Mouse (Mus musculus): ENCODE data around the gene Nek5. TPM values are rescaled to one million over a fixed set of nuclear protein-coding genes. Genes with fewer than 3 reads are reported as not detected.
"Not testable (repeated sequence)": the region's sequence is repeated elsewhere in the genome, so short reads cannot be mapped to it uniquely, and the experiment has no call there.

Gene Nek5
- polyA plus RNA-seq, 1 experiment from 2014 or later = 0.19 TPM

DNA sequence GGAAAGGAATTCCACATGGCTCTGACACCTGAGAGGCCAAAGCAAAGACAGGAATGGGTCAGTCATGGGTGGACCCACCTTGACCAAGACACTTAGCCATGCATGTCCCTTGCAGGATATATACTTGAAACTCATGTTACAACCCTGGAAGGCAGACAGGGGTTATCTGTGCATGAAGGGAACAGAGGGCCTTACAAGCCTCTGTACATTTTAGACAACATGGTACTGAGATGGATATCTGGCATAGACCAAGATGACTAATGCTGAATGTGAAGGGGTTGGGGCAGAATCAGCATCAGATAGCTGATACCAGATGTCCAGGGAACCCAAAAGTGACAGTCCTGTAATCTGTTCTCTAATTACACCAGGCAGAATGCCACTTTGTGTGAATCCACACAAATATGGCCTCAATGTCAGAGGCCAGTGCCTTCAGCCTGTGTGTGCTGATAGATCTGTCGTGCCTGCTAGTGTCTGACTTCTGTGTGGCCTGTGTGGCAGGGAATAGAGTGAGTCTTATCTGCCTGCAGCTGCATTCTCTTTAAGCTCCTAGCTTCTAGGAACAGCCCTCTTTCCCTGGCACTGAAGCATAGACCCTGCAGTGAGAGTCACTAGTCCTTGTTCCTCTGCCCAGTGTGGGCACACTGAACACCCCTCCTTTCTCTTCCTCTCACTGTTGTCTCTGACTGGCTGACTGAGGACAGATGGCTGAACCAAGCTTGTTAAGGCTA lies 19.1 kb upstream of the Nek5 start:
- Histone ChIP-seq H3K4me3 (no peak overlapping the region), H3K9me3 (no peaks in the 10 kb centered on the region), H3K4me1 (no peaks in the 10 kb centered on the region), H3K36me3 (peaks cover 9% of the 10 kb centered on the region), H3K27me3 (no peaks in the 10 kb centered on the region), H3K9ac (no peak overlapping the region), H3K4me2 (no peak overlapping the region), H3K27ac (no peak overlapping the region)
- 89% methylated on average over 1 of the region's 1 CpGs for WGBS
- no peak for ATAC-seq (ENCODE audit: insufficient number of reproducible peaks, low FRiP score, low TSS enrichment, low read depth)

DNA sequence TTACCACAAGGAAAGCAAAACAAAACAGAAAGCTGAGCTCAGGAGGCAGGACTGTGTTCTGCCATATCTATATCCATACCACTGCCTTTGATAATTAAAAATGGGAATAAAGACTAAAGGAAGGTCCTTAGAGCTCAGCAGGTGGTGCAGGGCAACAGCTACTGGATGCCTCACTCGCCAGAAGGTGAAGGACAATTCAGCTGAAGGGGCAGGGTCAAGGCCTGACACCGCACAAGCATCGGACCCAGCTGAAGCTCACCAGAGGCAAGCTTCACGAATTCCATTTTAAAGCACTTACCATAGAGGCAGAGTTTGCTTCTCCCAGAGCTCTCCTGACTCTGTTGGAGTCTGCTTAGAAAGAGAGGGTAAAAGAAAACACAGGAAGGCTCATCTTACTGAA lies 17.7 kb upstream of the Nek5 start:
- Histone ChIP-seq H3K27ac (no peak overlapping the region), H3K4me1 (no peaks in the 10 kb centered on the region), H3K27me3 (no peaks in the 10 kb centered on the region), H3K36me3 (peaks cover 6% of the 10 kb centered on the region), H3K9ac (no peak overlapping the region), H3K4me3 (no peak overlapping the region), H3K9me3 (no peaks in the 10 kb centered on the region), H3K4me2 (no peak overlapping the region)
- 76% methylated on average over 4 of the region's 4 CpGs for WGBS
- ATAC-seq (ENCODE audit: insufficient number of reproducible peaks, low FRiP score, low TSS enrichment, low read depth) = no peak

DNA sequence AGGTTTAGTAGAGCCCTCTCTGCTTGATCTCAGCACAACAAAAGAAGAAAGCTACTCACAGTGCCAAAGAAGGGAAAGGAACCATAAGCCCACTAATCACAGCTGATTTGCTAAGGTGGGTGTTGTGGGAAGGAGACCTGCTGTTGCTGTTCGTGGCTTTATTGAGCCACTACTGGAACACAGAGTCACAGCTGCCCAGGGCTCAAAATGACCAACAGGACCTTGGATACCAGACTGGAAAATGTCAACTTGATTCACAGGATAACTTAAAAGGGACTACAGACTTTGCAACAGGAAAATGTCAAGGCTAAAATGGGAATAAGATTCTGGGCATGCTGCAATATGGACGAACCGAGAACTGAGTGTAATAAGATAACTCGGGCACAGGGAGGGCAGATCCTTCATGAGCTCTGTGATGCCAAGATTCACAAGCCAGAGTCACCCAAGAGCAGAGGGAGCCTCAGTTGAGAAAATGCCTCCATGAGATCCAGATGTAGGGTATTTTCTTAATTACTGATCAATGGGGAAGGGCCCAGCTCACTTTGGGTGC lies 17.1 kb upstream of the Nek5 start:
- Histone ChIP-seq H3K4me2 (no peak overlapping the region), H3K9ac (no peak overlapping the region), H3K36me3 (peaks cover 6% of the 10 kb centered on the region), H3K27ac (no peak overlapping the region), H3K27me3 (no peaks in the 10 kb centered on the region), H3K4me3 (no peak overlapping the region), H3K4me1 (no peaks in the 10 kb centered on the region), H3K9me3 (no peaks in the 10 kb centered on the region)
- no peak for ATAC-seq (ENCODE audit: insufficient number of reproducible peaks, low FRiP score, low TSS enrichment, low read depth)
- WGBS = 89% methylated on average over 4 of the region's 4 CpGs

DNA sequence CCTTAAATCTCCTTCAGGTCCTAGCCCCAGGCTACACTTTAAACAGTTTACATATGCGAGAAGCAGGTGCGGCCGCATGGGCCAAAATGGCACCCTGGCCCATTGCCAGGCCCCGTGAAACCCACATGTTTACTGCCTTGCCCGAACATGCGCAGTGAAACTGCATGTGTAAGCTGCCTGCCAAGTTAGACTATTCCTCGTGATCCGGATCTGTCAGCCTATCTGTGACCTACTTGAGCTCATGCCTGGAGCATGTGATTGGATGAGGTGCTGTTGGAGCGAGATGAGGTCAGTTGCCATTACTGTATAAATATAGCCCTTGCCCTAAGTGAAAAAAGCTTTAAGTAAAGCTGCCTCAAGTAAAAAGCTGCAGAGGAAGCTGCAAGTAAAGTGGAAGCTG lies 11.6 kb upstream of the Nek5 start:
- H3K4me3 ChIP-seq; H3K27me3 ChIP-seq; H3K27ac ChIP-seq; H3K4me1 ChIP-seq; ATAC-seq (ENCODE audit: insufficient number of reproducible peaks, low FRiP score, low TSS enrichment, low read depth); H3K4me2 ChIP-seq; H3K36me3 ChIP-seq; H3K9ac ChIP-seq; H3K9me3 ChIP-seq: not testable (repeated sequence)
- 40% methylated on average over 9 of the region's 9 CpGs for WGBS

DNA sequence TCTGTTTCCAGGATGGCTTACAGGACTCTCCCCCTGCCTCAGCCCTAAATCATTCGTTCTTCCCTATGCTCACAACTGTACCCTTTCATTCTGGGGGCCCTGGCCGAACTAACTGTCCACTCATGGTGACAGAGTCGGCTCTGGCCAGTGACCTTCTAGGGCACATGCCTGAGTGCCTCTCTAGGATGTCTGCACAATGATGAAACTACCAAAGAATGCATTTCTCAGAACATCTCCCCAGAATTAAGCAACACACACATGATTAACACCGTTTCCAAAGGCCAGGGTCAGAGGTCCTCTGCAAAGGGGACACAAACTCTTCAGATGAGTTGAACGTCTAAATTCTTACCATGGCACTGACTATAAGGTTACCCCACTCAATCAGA lies 9.9 kb upstream of the Nek5 start:
- no peak for ATAC-seq (ENCODE audit: insufficient number of reproducible peaks, low FRiP score, low TSS enrichment, low read depth)
- Histone ChIP-seq H3K4me1 (no peaks in the 10 kb centered on the region), H3K27me3 (no peaks in the 10 kb centered on the region), H3K4me2 (no peak overlapping the region), H3K9ac (no peak overlapping the region), H3K9me3 (no peaks in the 10 kb centered on the region), H3K27ac (no peak overlapping the region), H3K36me3 (no peaks in the 10 kb centered on the region), H3K4me3 (no peak overlapping the region)
- 77% methylated on average over 5 of the region's 5 CpGs for WGBS

DNA sequence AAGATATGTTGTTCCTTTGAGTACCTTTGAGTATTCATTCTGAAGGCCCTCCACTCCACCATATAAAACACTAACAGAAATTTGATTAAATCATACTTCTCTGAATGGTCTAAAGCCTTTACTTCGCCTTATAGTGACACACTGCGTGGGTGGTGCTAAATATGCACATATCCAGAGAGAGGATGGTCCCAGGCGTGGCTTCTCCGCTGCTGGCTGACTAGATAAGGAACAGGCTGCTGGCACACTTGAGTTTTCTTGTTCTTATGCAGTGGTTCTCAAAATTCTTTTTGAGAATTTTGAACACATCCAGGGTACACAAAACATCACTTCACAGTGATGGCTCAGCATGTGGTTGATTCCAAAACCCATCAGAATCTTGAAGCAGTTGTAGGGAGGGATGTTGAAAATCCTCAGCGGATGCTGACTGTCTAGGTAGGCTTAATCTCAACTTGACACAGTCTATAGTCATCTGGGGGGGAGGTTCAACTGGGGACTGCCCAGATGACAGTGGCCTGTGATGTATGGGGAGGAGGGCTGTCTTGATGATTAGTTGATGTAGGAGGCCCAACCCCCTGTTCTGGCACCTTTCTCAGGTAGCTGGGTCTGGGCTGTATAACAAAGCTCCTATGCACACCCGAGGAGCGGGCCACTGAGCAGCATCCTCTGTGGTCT lies 9.4 kb upstream of the Nek5 start:
- H3K4me1 ChIP-seq = no peaks in the 10 kb centered on the region
- H3K4me2 ChIP-seq = no peak overlapping the region
- no peak overlapping the region for H3K4me3 ChIP-seq
- H3K9me3 ChIP-seq = no peaks in the 10 kb centered on the region
- no peak overlapping the region for H3K27ac ChIP-seq
- ATAC-seq (ENCODE audit: insufficient number of reproducible peaks, low FRiP score, low TSS enrichment, low read depth) = no peak
- no peaks in the 10 kb centered on the region for H3K27me3 ChIP-seq
- WGBS = 91% methylated on average over 7 of the region's 7 CpGs
- no peak overlapping the region for H3K9ac ChIP-seq
- no peaks in the 10 kb centered on the region for H3K36me3 ChIP-seq

DNA sequence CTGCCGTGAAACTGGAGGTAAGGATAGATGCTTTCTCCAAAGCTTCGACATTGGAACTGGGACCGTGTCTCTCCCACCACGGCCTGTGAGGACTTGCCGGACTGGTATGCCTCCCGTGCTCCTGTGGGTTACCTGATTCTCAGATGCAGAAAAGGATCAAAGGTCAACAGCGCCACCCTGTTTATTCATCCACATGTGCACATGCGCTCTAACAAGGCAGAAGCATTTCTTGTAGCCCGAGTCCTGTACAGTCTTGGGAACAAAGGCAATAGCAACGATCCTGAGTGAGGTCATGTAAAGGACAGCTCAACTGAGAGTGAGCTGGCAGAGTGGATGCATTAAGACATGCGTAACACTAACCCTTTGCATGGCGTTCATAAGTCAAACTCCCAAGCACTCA lies 7.2 kb upstream of the Nek5 start:
- Histone ChIP-seq H3K9me3 (no peaks in the 10 kb centered on the region), H3K36me3 (peaks cover 7% of the 10 kb centered on the region; the same call in 1 of the 2 replicates), H3K27me3 (no peaks in the 10 kb centered on the region), H3K9ac (no peak overlapping the region), H3K4me2 (no peak overlapping the region), H3K4me3 (no peak overlapping the region), H3K27ac (no peak overlapping the region), H3K4me1 (no peaks in the 10 kb centered on the region)
- 72% methylated on average over 12 of the region's 12 CpGs for WGBS
- ATAC-seq (ENCODE audit: insufficient number of reproducible peaks, low FRiP score, low TSS enrichment, low read depth) = no peak

DNA sequence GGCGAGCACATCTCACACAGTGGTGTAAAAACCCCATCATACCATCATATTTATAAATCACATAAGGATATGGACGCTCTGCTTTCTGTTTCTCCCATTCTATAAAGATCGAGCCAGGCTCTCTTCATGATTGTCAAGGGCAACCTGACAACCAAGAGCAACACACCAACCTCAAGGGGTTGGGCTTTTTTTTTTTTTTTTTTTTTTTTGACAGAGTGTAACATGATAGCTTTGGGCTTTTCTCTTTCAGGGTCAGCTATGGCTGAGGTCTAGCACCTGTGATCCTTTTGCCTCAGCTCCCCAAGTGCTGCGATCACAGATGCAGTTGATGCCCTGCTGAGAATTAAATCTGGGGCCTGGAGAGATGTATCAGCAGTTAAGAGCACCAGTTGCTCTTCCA lies 17.8 kb downstream of the Nek5 start:
- Histone ChIP-seq H3K4me1 (no peaks in the 10 kb centered on the region), H3K27me3 (no peaks in the 10 kb centered on the region), H3K9me3 (no peaks in the 10 kb centered on the region), H3K9ac (no peak overlapping the region), H3K4me2 (no peak overlapping the region), H3K4me3 (no peak overlapping the region), H3K36me3 (no peaks in the 10 kb centered on the region), H3K27ac (no peak overlapping the region)
- no peak for ATAC-seq (ENCODE audit: insufficient number of reproducible peaks, low FRiP score, low TSS enrichment, low read depth)
- WGBS = 66% methylated on average over 4 of the region's 4 CpGs

DNA sequence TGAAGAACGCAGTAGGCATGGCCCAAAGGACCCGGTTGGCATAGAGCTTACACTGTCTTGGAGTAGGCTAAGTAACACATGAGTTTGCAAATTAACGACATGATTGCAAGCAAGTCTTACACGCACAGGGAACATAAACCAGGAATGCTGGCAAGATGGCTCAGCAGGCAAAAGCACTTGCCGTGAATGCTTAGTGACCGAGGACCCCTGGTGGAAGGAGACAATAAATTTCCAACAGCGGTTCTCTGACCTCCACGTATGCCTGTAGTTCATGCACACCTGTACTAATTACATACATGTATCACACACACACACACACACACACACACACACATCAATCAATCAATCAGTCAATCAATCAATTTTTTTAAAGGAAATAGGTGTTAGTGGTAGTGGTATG lies 33.3 kb downstream of the Nek5 start:
- 43% methylated on average over 8 of the region's 8 CpGs for WGBS
- no peaks in the 10 kb centered on the region for H3K4me1 ChIP-seq
- no peaks in the 10 kb centered on the region for H3K9me3 ChIP-seq
- no peak overlapping the region for H3K9ac ChIP-seq
- no peak overlapping the region for H3K4me3 ChIP-seq
- no peak overlapping the region for H3K4me2 ChIP-seq
- H3K36me3 ChIP-seq = no peaks in the 10 kb centered on the region
- ATAC-seq (ENCODE audit: insufficient number of reproducible peaks, low FRiP score, low TSS enrichment, low read depth) = no peak
- no peaks in the 10 kb centered on the region for H3K27me3 ChIP-seq
- H3K27ac ChIP-seq = no peak overlapping the region

DNA sequence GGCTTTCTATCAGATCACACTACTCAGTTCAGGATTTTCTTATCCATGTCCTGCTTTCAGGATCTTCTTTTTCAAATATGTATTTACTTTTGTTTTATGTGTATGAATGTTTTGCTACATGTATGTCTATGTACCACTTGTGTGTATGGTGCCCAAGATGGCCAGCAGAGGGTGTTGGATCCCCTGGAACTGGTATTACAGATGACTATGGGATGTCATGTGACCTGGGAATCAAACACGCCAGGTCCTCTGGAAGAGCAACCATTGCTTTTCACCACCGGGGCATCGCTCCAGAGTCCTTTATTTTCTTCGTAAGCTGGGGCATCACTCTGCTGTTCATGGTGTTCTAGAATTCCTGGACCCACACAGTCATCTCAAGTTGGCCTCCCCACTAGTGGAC lies 35.6 kb downstream of the Nek5 start:
- Histone ChIP-seq H3K9ac (no peak overlapping the region), H3K4me1 (no peaks in the 10 kb centered on the region), H3K36me3 (no peaks in the 10 kb centered on the region), H3K9me3 (no peaks in the 10 kb centered on the region), H3K27me3 (no peaks in the 10 kb centered on the region), H3K27ac (no peak overlapping the region), H3K4me3 (no peak overlapping the region), H3K4me2 (no peak overlapping the region)
- 89% methylated on average over 4 of the region's 4 CpGs for WGBS
- ATAC-seq (ENCODE audit: insufficient number of reproducible peaks, low FRiP score, low TSS enrichment, low read depth) = no peak

DNA sequence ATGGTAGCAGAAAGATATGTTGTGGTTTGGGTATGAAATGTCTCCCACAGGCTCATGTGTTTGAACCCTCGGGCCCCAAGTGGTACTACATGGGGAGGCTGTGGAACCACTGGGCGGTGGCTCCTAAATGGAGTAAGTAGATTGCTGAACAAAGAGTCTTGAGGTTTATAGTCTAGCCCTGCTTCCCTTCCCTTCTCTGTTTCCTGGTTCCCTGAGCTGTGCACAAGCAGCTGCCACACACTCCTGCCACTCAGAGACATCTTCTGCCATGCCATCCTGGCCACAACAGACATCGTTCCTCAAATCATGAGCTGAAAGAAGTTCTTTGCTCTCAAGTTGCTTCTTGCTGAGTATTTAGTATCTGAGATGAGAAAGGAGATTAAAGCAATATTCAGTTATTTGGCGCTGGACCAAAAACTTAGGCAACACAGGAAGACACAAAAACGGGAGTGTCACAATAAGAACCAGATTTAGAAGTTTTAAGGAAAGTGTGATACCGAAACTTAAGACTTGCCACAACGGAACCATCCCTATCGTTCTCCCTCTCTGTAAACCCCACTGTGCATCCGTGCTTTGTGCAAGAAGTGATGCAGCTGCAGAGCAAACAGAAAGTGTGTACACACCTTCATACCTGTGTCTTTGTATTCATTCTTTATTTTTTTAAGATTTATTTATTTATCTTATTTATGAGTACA lies 45.4 kb downstream of the Nek5 start:
- WGBS = 75% methylated on average over 9 of the region's 9 CpGs
- Histone ChIP-seq H3K27ac (no peak overlapping the region), H3K9me3 (no peaks in the 10 kb centered on the region), H3K9ac (no peak overlapping the region), H3K36me3 (no peaks in the 10 kb centered on the region), H3K4me1 (no peaks in the 10 kb centered on the region), H3K4me2 (no peak overlapping the region), H3K27me3 (no peaks in the 10 kb centered on the region), H3K4me3 (no peak overlapping the region)
- ATAC-seq (ENCODE audit: insufficient number of reproducible peaks, low FRiP score, low TSS enrichment, low read depth) = no peak

DNA sequence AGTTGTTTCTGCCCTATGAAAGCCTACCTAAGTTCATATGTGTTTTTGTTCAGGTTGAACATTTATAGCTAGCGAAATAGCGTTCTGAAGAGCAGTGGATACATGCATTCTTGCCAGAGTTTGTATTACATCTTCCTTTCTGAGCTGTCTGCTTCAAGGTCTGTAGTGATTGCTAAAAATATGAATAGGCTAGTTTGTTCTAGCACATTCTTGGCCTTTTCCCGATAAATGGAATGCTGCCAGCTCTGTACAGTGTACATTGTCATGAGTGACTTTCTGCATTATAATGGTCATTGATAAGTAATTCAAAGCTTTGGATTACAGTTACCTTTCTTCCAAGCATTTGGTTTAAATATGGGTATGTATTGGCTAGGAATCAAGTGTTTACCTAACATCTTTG lies 63.7 kb downstream of the Nek5 start:
- Histone ChIP-seq H3K27ac (no peak overlapping the region), H3K27me3 (peaks cover 33% of the 10 kb centered on the region), H3K36me3 (peaks cover 37% of the 10 kb centered on the region), H3K9me3 (no peaks in the 10 kb centered on the region), H3K4me3 (peak overlapping the region; percentile 72), H3K4me2 (peak overlapping the region; percentile 97), H3K4me1 (peaks cover 6% of the 10 kb centered on the region), H3K9ac (no peak overlapping the region)
- no peak for ATAC-seq (ENCODE audit: insufficient number of reproducible peaks, low FRiP score, low TSS enrichment, low read depth)
- WGBS = 3% methylated on average over 3 of the region's 3 CpGs

All from limb, embryonic 15.5 days (tissue).